Mouse (Mus musculus): ENCODE data around the gene Gm9999.

DNA sequence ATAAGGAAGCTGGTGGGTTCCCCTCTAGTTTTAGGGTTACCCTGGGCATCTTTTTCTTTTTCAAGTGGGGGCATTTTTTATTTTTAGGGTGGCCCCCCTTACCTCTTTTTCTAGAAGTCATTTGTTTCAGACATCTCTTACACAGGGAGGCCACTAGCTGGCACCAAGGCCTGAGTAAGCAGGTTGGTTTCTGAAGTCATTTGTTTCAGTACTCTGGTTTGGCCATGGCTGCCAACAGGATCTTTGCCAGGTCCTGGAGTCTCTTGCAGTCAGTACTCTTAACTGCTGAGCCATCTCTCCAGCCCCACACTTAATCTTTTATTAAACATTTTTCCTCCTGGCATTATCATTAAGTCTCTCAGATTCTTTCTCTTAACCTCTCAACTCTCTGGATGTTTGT, 21.2 kb upstream of the Gm9999 start:
- TF ChIP-seq POLR2A (IDR thresholded peaks at IDR 0.05; ENCODE audit: insufficient read depth, low read depth, low read length) = no peak
- TF ChIP-seq CTCF (IDR thresholded peaks at IDR 0.05; ENCODE audit: insufficient read depth, low read depth, low read length) = no peak

Data from olfactory bulb, adult 2 months (tissue).